Mouse (Mus musculus) layer of hippocampus, adult 8-10 months (tissue): ENCODE measurements around the gene Olfr1312. TPM values are rescaled to one million over a fixed set of nuclear protein-coding genes. Genes with fewer than 3 reads are reported as not detected.
"Not testable (repeated sequence)": the region's sequence is repeated elsewhere in the genome, so short reads cannot be mapped to it uniquely, and the experiment has no call there.

Experiments
- DNase-seq, 2 experiments: peaks; one replicate each; pipeline ENCODE4 v3.0.0; 2022; ENCODE audit warnings: low spot score in 2 of 2
- total RNA-seq, 4 experiments: library from RNA; stranded (reverse); gene quantifications; 2 replicates each; pipeline ENCODE4 v1.2.4; 2022

Gene Olfr1312
- total RNA-seq = not detected

DNA sequence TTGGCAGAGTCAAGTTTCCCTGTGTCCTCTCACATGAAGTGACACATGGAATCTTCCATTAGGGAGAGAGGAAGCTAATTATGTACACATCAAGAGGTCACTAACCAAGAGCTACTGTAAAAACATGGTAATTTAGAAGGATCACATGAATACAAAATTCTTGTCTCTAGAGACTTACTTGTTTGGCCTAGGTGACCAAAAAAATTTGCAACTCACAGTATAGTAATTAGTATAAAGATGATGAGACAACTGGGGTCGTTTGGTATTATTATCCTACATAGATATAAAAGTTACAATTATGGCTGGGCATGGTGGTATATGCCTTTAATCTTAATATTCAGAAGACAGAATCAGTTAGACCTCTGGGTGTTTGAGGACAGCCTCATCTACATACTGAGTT is at the start of gene Olfr1312:
TSS of gene Olfr1312 (minus strand) at position 101 of the 400 bp plus-strand sequence.
- no peak for DNase-seq

DNA sequence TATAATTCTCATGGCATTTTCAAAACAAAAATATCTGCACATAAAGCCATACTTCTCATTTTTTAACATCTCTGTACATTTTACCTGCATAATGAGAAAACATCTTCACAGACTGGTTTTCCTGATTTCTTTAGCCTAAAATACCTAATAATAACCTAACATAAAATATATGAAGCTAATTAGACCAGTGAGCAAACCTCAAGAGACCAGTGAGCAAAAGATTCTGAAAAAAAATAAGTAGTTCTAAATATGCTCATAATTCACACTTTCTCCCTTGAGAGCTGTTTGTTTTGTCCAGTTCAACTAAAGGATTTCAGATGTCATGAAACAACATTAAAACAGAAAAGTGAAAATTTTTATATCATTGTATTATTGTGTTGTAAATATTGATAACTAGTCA is 46.6 kb upstream of the Olfr1312 start, which contains the start of gene Olfr1314:
TSS of gene Olfr1314 (minus strand) at position 101 of the 400 bp plus-strand sequence.
- no peak for DNase-seq

DNA sequence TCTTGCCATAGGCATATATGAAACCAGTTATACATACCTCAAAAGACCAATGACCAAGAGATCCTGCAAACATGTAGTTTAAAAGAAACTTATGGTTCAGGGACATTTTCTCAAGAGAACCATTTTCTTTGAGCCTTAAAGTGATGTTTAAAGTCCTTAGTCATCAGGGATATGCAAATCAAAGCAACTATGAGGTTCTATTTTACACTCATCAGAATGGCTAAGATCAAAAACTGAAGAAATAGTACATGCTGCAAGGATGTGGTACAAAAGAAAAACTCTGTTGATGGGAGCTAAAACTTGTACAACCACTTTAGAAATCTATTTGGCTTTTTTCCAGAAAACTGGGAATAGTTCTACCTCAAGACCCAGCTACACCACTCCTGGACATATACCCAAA is 27.7 kb upstream of the Olfr1312 start, which contains the start of gene Olfr1313:
TSS of gene Olfr1313 (minus strand) at position 101 of the 400 bp plus-strand sequence.
- no peak for DNase-seq

DNA sequence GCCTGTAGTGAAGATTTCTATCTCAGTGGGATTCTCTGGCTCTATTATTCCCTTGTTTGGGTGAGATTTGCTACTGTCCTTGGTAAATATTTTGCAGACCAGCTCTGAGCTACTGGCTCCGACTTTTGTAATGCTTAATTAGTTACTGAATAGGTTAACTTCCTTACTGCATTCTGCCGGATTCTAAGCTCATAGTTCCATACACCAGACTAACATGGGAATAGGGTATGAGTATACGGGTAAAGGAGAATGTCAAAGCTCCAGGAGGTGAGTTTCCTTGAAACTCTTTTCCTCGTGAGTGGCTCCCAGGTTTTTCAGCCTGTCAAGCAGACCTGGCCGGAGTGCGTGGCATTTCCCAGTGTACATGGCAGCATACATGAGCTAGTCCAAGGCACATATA is 23.1 kb downstream of the Olfr1312 start:
- DNase-seq = not testable (repeated sequence)

DNA sequence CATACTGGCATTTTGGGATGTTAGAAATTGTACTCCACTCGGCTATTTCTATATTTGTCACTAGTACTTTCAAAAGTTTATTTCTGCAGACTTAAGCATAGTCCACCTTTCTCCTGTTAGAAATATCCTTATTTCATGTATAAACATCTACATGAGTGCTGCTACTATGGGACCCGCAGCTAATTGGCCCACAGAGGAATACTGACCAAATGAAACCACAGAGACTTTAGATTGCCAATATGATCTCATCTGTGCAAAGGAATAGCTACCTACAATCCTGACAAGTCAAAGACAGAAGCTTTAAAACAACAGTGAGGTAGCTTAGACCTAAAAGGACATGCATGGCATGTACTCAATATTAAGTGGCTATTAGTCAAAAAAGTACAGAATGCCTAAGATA is 25.7 kb downstream of the Olfr1312 start, which contains the start of gene Olfr1311:
TSS of gene Olfr1311 (minus strand) at position 101 of the 400 bp plus-strand sequence.
- no peak for DNase-seq

DNA sequence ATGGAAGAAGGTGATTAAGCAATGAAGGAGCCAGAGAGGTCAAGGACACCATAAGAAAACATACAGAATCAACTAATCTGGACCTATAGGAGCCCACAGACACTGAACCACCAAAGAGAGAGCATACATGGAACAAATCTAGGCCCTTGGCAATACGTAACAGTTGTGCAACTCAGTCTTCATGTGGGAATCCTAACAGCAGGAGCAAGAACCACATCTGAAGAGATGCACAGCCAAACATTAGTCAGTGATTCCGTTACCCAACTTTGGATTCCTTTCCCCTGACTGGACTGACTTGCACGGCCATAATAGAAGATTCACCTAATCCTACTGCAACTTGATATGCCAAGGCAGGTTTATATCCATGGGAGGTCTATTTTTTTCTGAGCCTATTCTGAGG is 35.1 kb downstream of the Olfr1312 start:
- no peak for DNase-seq

DNA sequence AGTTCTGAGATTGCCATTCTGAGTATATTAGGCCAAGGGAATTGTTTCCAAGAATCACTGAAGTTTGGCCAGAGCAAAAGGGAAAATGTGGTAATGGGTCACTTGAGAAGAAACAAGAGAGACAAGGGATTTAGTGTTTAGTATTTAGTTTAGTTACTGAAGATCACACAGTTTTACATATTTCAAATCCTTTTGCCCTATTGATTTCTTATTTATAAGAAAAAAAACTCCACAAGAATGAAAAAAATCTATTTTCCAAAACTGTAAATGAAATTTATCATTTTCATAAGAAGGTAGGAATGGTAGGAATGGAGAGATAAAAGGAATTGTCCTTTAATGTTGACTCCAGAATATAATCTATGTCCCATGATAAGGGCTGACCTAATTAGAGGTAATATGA is 37.4 kb downstream of the Olfr1312 start, which contains the start of gene Olfr1310:
TSS of gene Olfr1310 (minus strand) at position 101 of the 400 bp plus-strand sequence.
- DNase-seq = no peak

DNA sequence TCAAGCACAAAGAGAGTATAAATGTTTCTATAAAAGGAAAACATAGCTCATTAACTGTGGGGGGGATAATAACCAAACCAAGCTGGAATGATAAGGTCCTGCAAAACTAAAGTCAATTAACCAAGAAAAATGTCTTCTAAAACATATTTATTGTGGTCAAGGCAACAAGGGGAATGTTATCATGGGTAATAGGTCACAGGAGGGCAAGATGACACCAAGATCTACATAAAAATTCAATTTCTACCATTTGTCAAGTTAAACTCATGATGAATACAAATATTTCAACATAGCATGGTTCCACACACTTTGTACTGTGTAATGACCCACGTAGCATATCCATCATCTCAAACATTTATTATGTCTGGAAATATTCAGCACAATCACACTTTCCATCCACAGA is 59.9 kb downstream of the Olfr1312 start, which contains the start of gene Olfr1309:
TSS of gene Olfr1309 (minus strand) at position 101 of the 400 bp plus-strand sequence.
- DNase-seq = no peak

Other genes with a start within 250 kb of the Olfr1312 start
- not detected for gene Olfr1303, start 229.9 kb downstream of the Olfr1312 start, total RNA-seq
- gene Olfr1305, start 173.1 kb downstream of the Olfr1312 start, total RNA-seq = not detected
- not detected for gene Olfr1306, start 134.0 kb downstream of the Olfr1312 start, total RNA-seq
- under 1 TPM; 0.02 to 0.05 (median 0.04) TPM for gene Olfr1307, start 100.8 kb downstream of the Olfr1312 start, total RNA-seq
- gene Olfr1308, start 85.3 kb downstream of the Olfr1312 start, total RNA-seq = not detected
- not detected for gene Olfr1309, start 60.0 kb downstream of the Olfr1312 start, total RNA-seq
- gene Olfr1310, start 37.5 kb downstream of the Olfr1312 start, total RNA-seq = not detected
- gene Olfr1311, start 25.8 kb downstream of the Olfr1312 start, total RNA-seq = not detected
- not detected for gene Olfr1313, start 27.6 kb upstream of the Olfr1312 start, total RNA-seq
- not detected for gene Olfr1314, start 46.5 kb upstream of the Olfr1312 start, total RNA-seq
- not detected for gene Olfr1315-ps1, start 65.2 kb upstream of the Olfr1312 start, total RNA-seq
- not detected for gene Olfr1316, start 84.7 kb upstream of the Olfr1312 start, total RNA-seq
- gene Olfr1317, start 90.1 kb upstream of the Olfr1312 start, total RNA-seq = not detected
- not detected for gene Olfr1318, start 104.0 kb upstream of the Olfr1312 start, total RNA-seq
- 10 to 100 TPM; 82.2 to 88.5 (median 84.5) TPM for gene Lpcat4, start 189.2 kb upstream of the Olfr1312 start, total RNA-seq
- not detected for gene Nutm1, start 209.1 kb upstream of the Olfr1312 start, total RNA-seq
- gene Nop10, start 211.7 kb upstream of the Olfr1312 start, total RNA-seq = 10 to 100 TPM; 44.3 to 56.8 (median 50.6) TPM
- 100 to 1,000 TPM in 3 of 4 experiments, 10 to 100 TPM in 1; 92.5 to 117 (median 109) TPM for gene Slc12a6, start 215.6 kb upstream of the Olfr1312 start, total RNA-seq
- 1 to 10 TPM in 3 of 4 experiments, under 1 TPM in 1; 0.96 to 3.1 (median 2.8) TPM for gene Gm21985, start 216.1 kb upstream of the Olfr1312 start, total RNA-seq